Mouse (Mus musculus): ENCODE measurements around the gene Stpg4.

Gene Stpg4

GRCm38 (mm10) chr17:87427511-87427910 is at the start of gene Stpg4:
TSS of gene Stpg4 (minus strand) at chr17:87427741.
- DNase-seq (ENCODE audit: low spot score in 2 of 2): no peak

GRCm38 (mm10) chr17:87475356-87475755 is 47.8 kb upstream of the Stpg4 start:
- DNase-seq (ENCODE audit: low spot score in 2 of 2): peak; percentile 20 to 35

- no peak for DNase-seq (ENCODE audit: low spot score in 2 of 2)
Observed at GRCm38 (mm10) chr17:87474501-87474795, 46.9 kb upstream of the Stpg4 start.

- DNase-seq (ENCODE audit: low spot score in 2 of 2): peak; percentile 67 to 73
Observed at GRCm38 (mm10) chr17:87473736-87474500, 46.4 kb upstream of the Stpg4 start.

- peak; percentile 57 to 62 for DNase-seq (ENCODE audit: low spot score in 2 of 2)
Observed at GRCm38 (mm10) chr17:87473441-87473735, 45.8 kb upstream of the Stpg4 start.

- no peak for DNase-seq (ENCODE audit: low spot score in 2 of 2)
Observed at GRCm38 (mm10) chr17:87472879-87473278, 45.3 kb upstream of the Stpg4 start.

- no peak for DNase-seq (ENCODE audit: low spot score in 2 of 2)
Observed at GRCm38 (mm10) chr17:87471661-87472060, 44.1 kb upstream of the Stpg4 start.

- no peak for DNase-seq (ENCODE audit: low spot score in 2 of 2)
Observed at GRCm38 (mm10) chr17:87470797-87471196, 43.3 kb upstream of the Stpg4 start.

GRCm38 (mm10) chr17:87470282-87470681 is 42.7 kb upstream of the Stpg4 start:
- DNase-seq (ENCODE audit: low spot score in 2 of 2): no peak

GRCm38 (mm10) chr17:87469428-87469827 is 41.9 kb upstream of the Stpg4 start:
- no peak for DNase-seq (ENCODE audit: low spot score in 2 of 2)

- peak in 1 of 2 experiments; percentile 20 for DNase-seq (ENCODE audit: low spot score in 2 of 2)
Observed at GRCm38 (mm10) chr17:87468616-87469015, 41.1 kb upstream of the Stpg4 start.

GRCm38 (mm10) chr17:87461499-87461896 is 34.0 kb upstream of the Stpg4 start:
- no peak for DNase-seq (ENCODE audit: low spot score in 2 of 2)

GRCm38 (mm10) chr17:87460669-87461498 is 33.3 kb upstream of the Stpg4 start:
- DNase-seq (ENCODE audit: low spot score in 2 of 2): peak in 1 of 2 experiments; percentile 15

GRCm38 (mm10) chr17:87459750-87460668 is 32.5 kb upstream of the Stpg4 start:
- peak; percentile 73 to 82 for DNase-seq (ENCODE audit: low spot score in 2 of 2)

GRCm38 (mm10) chr17:87458911-87459749 is 31.6 kb upstream of the Stpg4 start:
- peak in 1 of 2 experiments; percentile 34 for DNase-seq (ENCODE audit: low spot score in 2 of 2)

- no peak for DNase-seq (ENCODE audit: low spot score in 2 of 2)
Observed at GRCm38 (mm10) chr17:87457961-87458360, 30.4 kb upstream of the Stpg4 start.

- no peak for DNase-seq (ENCODE audit: low spot score in 2 of 2)
Observed at GRCm38 (mm10) chr17:87454121-87454520, 26.6 kb upstream of the Stpg4 start.

GRCm38 (mm10) chr17:87453336-87453735 is 25.8 kb upstream of the Stpg4 start:
- no peak for DNase-seq (ENCODE audit: low spot score in 2 of 2)

- DNase-seq (ENCODE audit: low spot score in 2 of 2): no peak
Observed at GRCm38 (mm10) chr17:87448881-87449280, 21.3 kb upstream of the Stpg4 start.

- no peak for DNase-seq (ENCODE audit: low spot score in 2 of 2)
Observed at GRCm38 (mm10) chr17:87448339-87448738, 20.8 kb upstream of the Stpg4 start.

- no peak for DNase-seq (ENCODE audit: low spot score in 2 of 2)
Observed at GRCm38 (mm10) chr17:87447612-87448200, 20.2 kb upstream of the Stpg4 start.

All from right cerebral cortex, adult 2 months (tissue).